Mouse (Mus musculus): Measurements from ENCODE around the gene C9orf72. TPM values are rescaled to one million over a fixed set of nuclear protein-coding genes. Genes with fewer than 3 reads are reported as not detected.

Gene C9orf72
- total and polyA plus RNA-seq, 2 experiments from 2014 or later: 21.9 to 32.2 TPM

- no peaks in the 10 kb centered on the region for H3K27me3 ChIP-seq (ENCODE audit: control insufficient read depth, insufficient read depth, low read length)
- ATAC-seq (ENCODE audit: insufficient read depth, low read depth) (no peak), DNase-seq (ENCODE audit: low spot score) (no peak)
- 80% methylated on average over 10 of the region's 10 CpGs for WGBS
- no peak overlapping the region for H3K27ac ChIP-seq (ENCODE audit: low read depth)
- H3K4me3 ChIP-seq (ENCODE audit: low read depth, low read length): no peak overlapping the region
- H3K4me1 ChIP-seq (ENCODE audit: control insufficient read depth, insufficient read depth): no peaks in the 10 kb centered on the region
- no peaks in the 10 kb centered on the region for H3K9me3 ChIP-seq (replicated peaks; ENCODE audit: control insufficient read depth, low read length)
- TF ChIP-seq CTCF (IDR thresholded peaks at IDR 0.05; ENCODE audit: low read depth) (no peak), EP300 (IDR thresholded peaks at IDR 0.05; ENCODE audit: low read depth) (no peak)
- H3K4me2 ChIP-seq (ENCODE audit: low read depth, low read length): no peak overlapping the region
- no peaks in the 10 kb centered on the region for H3K36me3 ChIP-seq (replicated peaks; ENCODE audit: control insufficient read depth, insufficient read depth, low read length)
- H3K9ac ChIP-seq (replicated peaks; ENCODE audit: low read depth, low read length): no peak overlapping the region
These were observed 80.2 kb downstream of the C9orf72 start for GRCm38 (mm10) chr4:35145726-35146125.

GRCm38 (mm10) chr4:35143472-35144102, 82.4 kb downstream of the C9orf72 start:
- no peak for ATAC-seq (ENCODE audit: insufficient read depth, low read depth)
- H3K27ac ChIP-seq (ENCODE audit: low read depth): no peak overlapping the region
- H3K9ac ChIP-seq (replicated peaks; ENCODE audit: low read depth, low read length): no peak overlapping the region; the same call in 1 of the 2 replicates
- 50% methylated on average over 12 of the region's 12 CpGs for WGBS
- TF ChIP-seq EP300 (IDR thresholded peaks at IDR 0.05; ENCODE audit: low read depth) (no peak), CTCF (IDR thresholded peaks at IDR 0.05; ENCODE audit: low read depth) (no peak)
- DNase-seq (ENCODE audit: low spot score): no peak
- H3K4me1 ChIP-seq (ENCODE audit: control insufficient read depth, insufficient read depth): no peaks in the 10 kb centered on the region
- H3K9me3 ChIP-seq (replicated peaks; ENCODE audit: control insufficient read depth, low read length): no peaks in the 10 kb centered on the region
- no peak overlapping the region for H3K4me2 ChIP-seq (ENCODE audit: low read depth, low read length)
- no peak overlapping the region for H3K4me3 ChIP-seq (ENCODE audit: low read depth, low read length)
- H3K36me3 ChIP-seq (replicated peaks; ENCODE audit: control insufficient read depth, insufficient read depth, low read length): no peaks in the 10 kb centered on the region
- H3K27me3 ChIP-seq (ENCODE audit: control insufficient read depth, insufficient read depth, low read length): no peaks in the 10 kb centered on the region

Other genes starting within 250 kb of the C9orf72 start
- gene Ifnk, start 74.1 kb downstream of the C9orf72 start, total RNA-seq (2014; rRNA removed; ENCODE audit: low replicate concordance): not detected in 2 replicates
- gene Ifnk, start 74.1 kb downstream of the C9orf72 start, polyA plus RNA-seq (2015; fragmentation: Nextera tagmentation; extraction: Ambion mirVana): not detected in 2 replicates
- gene Mob3b, start 68.7 kb downstream of the C9orf72 start, total RNA-seq (2014; rRNA removed; ENCODE audit: low replicate concordance): 0.04 and 2.0 TPM in 2 replicates
- 1.0 and 1.2 TPM in 2 replicates for gene Mob3b, start 68.7 kb downstream of the C9orf72 start, polyA plus RNA-seq (2015; fragmentation: Nextera tagmentation; extraction: Ambion mirVana)

All from heart, postnatal 0 days (tissue).